Mouse (Mus musculus): ENCODE results near the gene Aurkb.

DNA sequence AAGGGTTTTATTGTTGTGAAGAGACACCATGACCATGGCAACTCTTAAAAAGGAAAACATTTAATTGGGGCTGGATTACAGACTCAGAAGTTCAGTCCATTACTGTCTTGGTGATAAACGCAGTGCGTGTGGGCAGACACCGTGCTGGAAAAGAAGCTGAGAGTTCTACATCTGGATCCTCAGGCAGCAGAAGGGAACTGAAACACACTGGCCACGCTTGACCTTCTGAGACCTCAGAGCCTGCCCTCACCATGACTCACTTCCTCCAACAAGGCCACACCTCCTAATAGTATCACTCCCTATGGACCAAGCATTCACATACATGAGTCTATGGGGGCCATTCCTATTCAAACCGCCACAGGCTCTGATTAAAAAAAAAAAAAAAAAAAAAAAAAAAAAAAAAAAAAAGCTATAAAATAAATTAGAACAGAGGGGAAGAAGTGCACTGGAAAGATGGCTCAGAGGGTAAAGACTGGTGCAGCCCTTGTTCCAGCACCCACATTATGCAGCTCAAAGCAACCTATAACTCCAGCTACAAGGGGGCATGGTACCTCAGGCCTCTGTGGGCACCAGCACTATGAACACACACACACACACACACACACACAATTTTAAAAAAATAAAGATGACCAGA is 33.5 kb downstream of the Aurkb start:
- no peak for TF ChIP-seq EP300 (IDR thresholded peaks at IDR 0.05; ENCODE audit: insufficient read depth, low read depth, low read length)
- TF ChIP-seq CTCF (IDR thresholded peaks at IDR 0.05), result no peak

All from heart, adult 2 months (tissue).